ENCODE assay signal across 9 mouse cellular contexts in genomic region chr15:78429139-78429459, GRCm38 (mm10). TPM values are rescaled to one million over a fixed set of nuclear protein-coding genes. Genes with fewer than 3 reads are reported as not detected.
DNase-seq lines count a peak whose midpoint lies in the region; ATAC-seq and TF ChIP-seq lines count a peak whose summit lies in the region.
"Had no signal": no experiment of that assay in that cellular context is flagged by ENCODE, and none has a peak within 500 bp of the region (broad histone marks: within the 10 kb centered on the region; RNA-seq: fewer than 3 reads in every experiment).

No protein-coding gene starts in this region.

- H3K4me1 ChIP-seq in heart, embryonic 16.5 days (ENCODE audit: control insufficient read depth, insufficient read depth, low read length): peaks cover 7% of the 10 kb centered on the region; the same call in 1 of the 2 replicates
- peaks cover 52% of the 10 kb centered on the region for H3K4me1 ChIP-seq in embryonic facial prominence, embryonic 10.5 days
- peaks cover 10% of the 10 kb centered on the region; the same call in 1 of the 2 replicates for H3K4me1 ChIP-seq in hindbrain, postnatal 0 days (ENCODE audit: insufficient read depth, low read length)
- H3K4me1 ChIP-seq in midbrain, embryonic 12.5 days: peaks cover 17% of the 10 kb centered on the region

- ATAC-seq in heart, embryonic 16.5 days (replicated peaks; ENCODE audit: extremely low read depth, insufficient read depth, low FRiP score): no peak; the same call in 1 of the 2 replicates
- ATAC-seq in hindbrain, postnatal 0 days: no peak
- ATAC-seq in midbrain, embryonic 12.5 days (ENCODE audit: low FRiP score, low read depth): no peak

- H3K4me2 ChIP-seq in heart, embryonic 16.5 days (ENCODE audit: low read depth, low read length): peak overlapping the region; percentile 83
- peak overlapping the region; percentile 86 for H3K4me2 ChIP-seq in hindbrain, postnatal 0 days (ENCODE audit: low read depth, low read length)
- H3K4me2 ChIP-seq in midbrain, embryonic 12.5 days (replicated peaks): peak overlapping the region; percentile 84

- DNase-seq in heart, postnatal 10 days: no peak
- no peak for DNase-seq in embryonic facial prominence, embryonic 10.5 days (ENCODE audit: low spot score)
- DNase-seq in hindbrain, postnatal 0 days (ENCODE audit: low spot score): no peak
- DNase-seq in cerebellum, adult 9-11 months: no peak
- no peak for DNase-seq in layer of hippocampus, adult 8-10 months (ENCODE audit: low spot score in 2 of 2)
- DNase-seq in ovary, postnatal 14 days (ENCODE audit: low spot score): no peak

- no peaks in the 10 kb centered on the region for H3K27me3 ChIP-seq in heart, embryonic 16.5 days (ENCODE audit: control insufficient read depth, insufficient read depth, low read length)
- H3K27me3 ChIP-seq in embryonic facial prominence, embryonic 10.5 days (replicated peaks; ENCODE audit: low read depth, poor library complexity, severe bottlenecking): 0 out of 2 replicates have a peak, but pooled peaks cover 3% of the 10 kb centered on the region
- H3K27me3 ChIP-seq in hindbrain, postnatal 0 days (ENCODE audit: insufficient read depth, low read length): no peaks in the 10 kb centered on the region
- peaks cover 15% of the 10 kb centered on the region for H3K27me3 ChIP-seq in midbrain, embryonic 12.5 days

- H3K9ac ChIP-seq in heart, embryonic 16.5 days (ENCODE audit: low read length): peak overlapping the region; percentile 70
- H3K9ac ChIP-seq in hindbrain, postnatal 0 days (replicated peaks; ENCODE audit: low read length): peak overlapping the region; percentile 82
- peak overlapping the region; percentile 86 for H3K9ac ChIP-seq in midbrain, embryonic 12.5 days (replicated peaks)

- peak overlapping the region; percentile 65 for H3K27ac ChIP-seq in heart, embryonic 16.5 days (ENCODE audit: low read length)
- H3K27ac ChIP-seq in embryonic facial prominence, embryonic 10.5 days (replicated peaks): peak overlapping the region; percentile 88
- H3K27ac ChIP-seq in hindbrain, postnatal 0 days: peak overlapping the region; percentile 77
- peak overlapping the region; percentile 80 for H3K27ac ChIP-seq in midbrain, embryonic 12.5 days (replicated peaks)

- H3K36me3 ChIP-seq in heart, embryonic 16.5 days (ENCODE audit: control insufficient read depth, insufficient read depth): no peaks in the 10 kb centered on the region; the same call in 1 of the 2 replicates
- H3K36me3 ChIP-seq in embryonic facial prominence, embryonic 10.5 days (replicated peaks): peaks cover 40% of the 10 kb centered on the region
- H3K36me3 ChIP-seq in hindbrain, postnatal 0 days (ENCODE audit: insufficient read depth, low read length): peaks cover 22% of the 10 kb centered on the region
- peaks cover 34% of the 10 kb centered on the region for H3K36me3 ChIP-seq in midbrain, embryonic 12.5 days
- H3K36me3 ChIP-seq: G1E had no signal

- 28% methylated on average over 3 of the region's 3 CpGs for WGBS in heart, embryonic 16.5 days
- WGBS in embryonic facial prominence, embryonic 10.5 days: 5% methylated on average over 3 of the region's 3 CpGs
- WGBS in hindbrain, postnatal 0 days: 0% methylated on average over 3 of the region's 3 CpGs
- 0% methylated on average over 3 of the region's 3 CpGs for WGBS in midbrain, embryonic 12.5 days

- peak overlapping the region; percentile 66 for H3K4me3 ChIP-seq in heart, embryonic 16.5 days (ENCODE audit: low read length)
- peak overlapping the region; percentile 83 for H3K4me3 ChIP-seq in embryonic facial prominence, embryonic 10.5 days
- peak overlapping the region; percentile 81 for H3K4me3 ChIP-seq in hindbrain, postnatal 0 days (ENCODE audit: low read length)
- peak overlapping the region; percentile 88 for H3K4me3 ChIP-seq in midbrain, embryonic 12.5 days

- H3K9me3 ChIP-seq in heart, embryonic 16.5 days (replicated peaks; ENCODE audit: control insufficient read depth, low read length): no peaks in the 10 kb centered on the region
- no peaks in the 10 kb centered on the region for H3K9me3 ChIP-seq in embryonic facial prominence, embryonic 10.5 days
- no peaks in the 10 kb centered on the region for H3K9me3 ChIP-seq in hindbrain, postnatal 0 days (ENCODE audit: low read length)
- H3K9me3 ChIP-seq in midbrain, embryonic 12.5 days: no peaks in the 10 kb centered on the region
- H3K9me3 ChIP-seq: G1E had no signal

- intact Hi-C loops in heart, postnatal 10 days (cut with DNase I): loop anchor here (2.0 kb wide), 1 partner anchor 22 kb away; the partner anchor contains the start of gene Mpst

- no peak for TF ChIP-seq CTCF in hindbrain, postnatal 0 days (IDR thresholded peaks at IDR 0.05; ENCODE audit: low read depth)

RNA-seq across cellular contexts. Expression of gene Kctd17, which starts 0.7 kb away (rescaled TPM):
- 18.9 and 22.6 TPM in 2 replicates for polyA plus RNA-seq in heart, embryonic 16.5 days (2015; fragmentation: Nextera tagmentation; extraction: Ambion mirVana)
- total RNA-seq in heart, postnatal 10 days (2021): 10 to 100 TPM; 80.7 TPM
- polyA plus RNA-seq in embryonic facial prominence, embryonic 10.5 days (2016; fragmentation: Nextera tagmentation; extraction: Ambion mirVana): 49.6 and 51.6 TPM in 2 replicates
- 144 and 155 TPM in 2 replicates for total RNA-seq in hindbrain, postnatal 0 days (2014; rRNA removed)
- polyA plus RNA-seq in hindbrain, postnatal 0 days (2015; fragmentation: Nextera tagmentation; extraction: Ambion mirVana): 144 and 161 TPM in 2 replicates
- polyA plus RNA-seq in midbrain, embryonic 12.5 days (2016; fragmentation: Nextera tagmentation; extraction: Ambion mirVana): 76.1 and 84.8 TPM in 2 replicates
- total RNA-seq in layer of hippocampus, adult 8-10 months (2022): 100 to 1,000 TPM; 245 to 269 (median 260) TPM

RNA-seq across cellular contexts. Expression of gene Mpst, which starts 22.9 kb away (rescaled TPM):
- 1.9 and 2.1 TPM in 2 replicates for polyA plus RNA-seq in heart, embryonic 16.5 days (2015; fragmentation: Nextera tagmentation; extraction: Ambion mirVana)
- 10 to 100 TPM; 26.0 to 26.3 TPM for total RNA-seq in heart, postnatal 10 days (2021)
- 0.98 and 1.1 TPM in 2 replicates for polyA plus RNA-seq in embryonic facial prominence, embryonic 10.5 days (2016; fragmentation: Nextera tagmentation; extraction: Ambion mirVana)
- 95.4 and 114 TPM in 2 replicates for total RNA-seq in hindbrain, postnatal 0 days (2014; rRNA removed)
- 3.7 and 5.3 TPM in 2 replicates for polyA plus RNA-seq in hindbrain, postnatal 0 days (2015; fragmentation: Nextera tagmentation; extraction: Ambion mirVana)
- 2.0 and 2.1 TPM in 2 replicates for polyA plus RNA-seq in midbrain, embryonic 12.5 days (2016; fragmentation: Nextera tagmentation; extraction: Ambion mirVana)
- 10 to 100 TPM; 23.1 to 38.1 (median 30.3) TPM for total RNA-seq in layer of hippocampus, adult 8-10 months (2022)

RNA-seq across cellular contexts. Expression of gene Tst, which starts 23.4 kb away (rescaled TPM):
- 39.7 and 41.7 TPM in 2 replicates for polyA plus RNA-seq in heart, embryonic 16.5 days (2015; fragmentation: Nextera tagmentation; extraction: Ambion mirVana)
- 10 to 100 TPM; 14.4 to 16.4 TPM for total RNA-seq in heart, postnatal 10 days (2021)
- polyA plus RNA-seq in embryonic facial prominence, embryonic 10.5 days (2016; fragmentation: Nextera tagmentation; extraction: Ambion mirVana): 10.4 and 12.7 TPM in 2 replicates
- 75.1 and 79.9 TPM in 2 replicates for total RNA-seq in hindbrain, postnatal 0 days (2014; rRNA removed)
- polyA plus RNA-seq in hindbrain, postnatal 0 days (2015; fragmentation: Nextera tagmentation; extraction: Ambion mirVana): 64.4 and 67.0 TPM in 2 replicates
- 4.9 and 5.5 TPM in 2 replicates for polyA plus RNA-seq in midbrain, embryonic 12.5 days (2016; fragmentation: Nextera tagmentation; extraction: Ambion mirVana)
- 10 to 100 TPM; 36.9 to 47.4 (median 42.3) TPM for total RNA-seq in layer of hippocampus, adult 8-10 months (2022)

RNA-seq across cellular contexts. Expression of gene Tex33, which starts 33.4 kb away (rescaled TPM):
- not detected in 2 replicates for polyA plus RNA-seq in heart, embryonic 16.5 days (2015; fragmentation: Nextera tagmentation; extraction: Ambion mirVana)
- total RNA-seq in heart, postnatal 10 days (2021): not detected
- polyA plus RNA-seq in embryonic facial prominence, embryonic 10.5 days (2016; fragmentation: Nextera tagmentation; extraction: Ambion mirVana): not detected in 2 replicates
- not detected in 2 replicates for total RNA-seq in hindbrain, postnatal 0 days (2014; rRNA removed)
- polyA plus RNA-seq in hindbrain, postnatal 0 days (2015; fragmentation: Nextera tagmentation; extraction: Ambion mirVana): not detected in 2 replicates
- polyA plus RNA-seq in midbrain, embryonic 12.5 days (2016; fragmentation: Nextera tagmentation; extraction: Ambion mirVana): not detected in 2 replicates
- not detected for total RNA-seq in layer of hippocampus, adult 8-10 months (2022)
- polyA plus RNA-seq: G1E had no signal

RNA-seq across cellular contexts. Expression of gene Tmprss6, which starts 39.3 kb away (rescaled TPM):
- polyA plus RNA-seq in heart, embryonic 16.5 days (2015; fragmentation: Nextera tagmentation; extraction: Ambion mirVana): 0.38 and 0.79 TPM in 2 replicates
- total RNA-seq in heart, postnatal 10 days (2021): under 1 TPM; 0.10 to 0.45 TPM
- 0.24 and 0.37 TPM in 2 replicates for polyA plus RNA-seq in embryonic facial prominence, embryonic 10.5 days (2016; fragmentation: Nextera tagmentation; extraction: Ambion mirVana)
- total RNA-seq in hindbrain, postnatal 0 days (2014; rRNA removed): 0.25 and 0.42 TPM in 2 replicates
- 0.32 and 0.44 TPM in 2 replicates for polyA plus RNA-seq in hindbrain, postnatal 0 days (2015; fragmentation: Nextera tagmentation; extraction: Ambion mirVana)
- polyA plus RNA-seq in midbrain, embryonic 12.5 days (2016; fragmentation: Nextera tagmentation; extraction: Ambion mirVana): 0.05 TPM in 1 of 2 replicates, not detected in the other
- 1 to 10 TPM; 1.7 to 3.1 (median 2.9) TPM for total RNA-seq in layer of hippocampus, adult 8-10 months (2022)
- polyA plus RNA-seq: G1E had no signal
